Mouse (Mus musculus): ENCODE results near the gene Slc18a2. TPM values are rescaled to one million over a fixed set of nuclear protein-coding genes. Genes with fewer than 3 reads are reported as not detected.
A peak's percentile ranks its signal among the peaks of the same experiment; 100 is the strongest.

Slc18a2 gene
- total RNA-seq, 1 experiment from 2014 or later = 29.1 TPM

DNA sequence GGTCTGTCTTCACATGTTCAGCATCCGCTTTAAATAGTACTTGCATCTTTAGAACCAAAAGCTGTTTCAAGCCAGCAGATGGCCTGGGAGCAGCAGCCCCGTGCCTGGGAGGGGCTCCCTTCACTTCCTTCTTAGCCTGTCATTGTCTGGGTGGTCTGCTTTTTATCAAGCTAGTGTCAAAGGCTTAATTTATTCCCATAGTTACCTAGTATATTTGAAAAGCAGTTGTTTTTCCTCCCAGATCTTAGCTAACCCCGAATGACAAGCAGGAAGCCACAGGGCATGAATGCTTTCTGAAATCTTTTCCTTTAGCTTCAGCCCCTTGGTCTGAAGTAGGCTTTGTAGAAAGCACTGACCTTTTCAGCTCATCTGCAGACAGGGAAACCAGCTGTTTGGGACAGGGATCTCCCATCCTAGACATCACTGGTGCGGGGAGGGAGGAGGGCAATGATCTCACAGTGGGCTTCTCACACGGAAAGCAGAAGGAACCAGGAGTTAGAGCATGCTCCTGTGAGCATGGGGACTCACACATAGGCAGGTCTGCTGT, 6.8 kb downstream of the Slc18a2 start:
- ATAC-seq (replicated peaks; ENCODE audit: low read depth, poor library complexity, severe bottlenecking) = peak; percentile 45

DNA sequence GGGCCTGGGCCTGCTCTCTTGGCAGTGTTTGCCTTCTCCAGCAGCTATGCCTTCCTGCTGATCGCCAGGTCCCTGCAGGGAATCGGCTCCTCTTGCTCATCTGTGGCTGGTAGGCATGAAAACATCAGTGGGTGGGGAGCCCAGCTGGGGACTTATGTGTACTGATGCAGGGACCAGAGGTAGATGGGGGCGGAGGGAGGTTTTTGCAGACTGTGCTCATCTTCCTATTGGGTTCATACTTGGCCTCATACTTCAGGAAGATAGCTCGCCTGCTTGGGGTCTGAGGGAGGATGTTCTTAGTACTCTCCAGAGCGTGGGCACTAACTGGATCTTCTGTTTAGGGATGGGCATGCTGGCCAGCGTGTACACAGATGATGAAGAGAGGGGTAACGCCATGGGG, 12.5 kb downstream of the Slc18a2 start:
- ATAC-seq (replicated peaks; ENCODE audit: low read depth, poor library complexity, severe bottlenecking) = no peak

- no peak for ATAC-seq (replicated peaks; ENCODE audit: low read depth, poor library complexity, severe bottlenecking)
These were observed 15.7 kb downstream of the Slc18a2 start for GRCm38 (mm10) chr19:59276354-59276753.

DNA sequence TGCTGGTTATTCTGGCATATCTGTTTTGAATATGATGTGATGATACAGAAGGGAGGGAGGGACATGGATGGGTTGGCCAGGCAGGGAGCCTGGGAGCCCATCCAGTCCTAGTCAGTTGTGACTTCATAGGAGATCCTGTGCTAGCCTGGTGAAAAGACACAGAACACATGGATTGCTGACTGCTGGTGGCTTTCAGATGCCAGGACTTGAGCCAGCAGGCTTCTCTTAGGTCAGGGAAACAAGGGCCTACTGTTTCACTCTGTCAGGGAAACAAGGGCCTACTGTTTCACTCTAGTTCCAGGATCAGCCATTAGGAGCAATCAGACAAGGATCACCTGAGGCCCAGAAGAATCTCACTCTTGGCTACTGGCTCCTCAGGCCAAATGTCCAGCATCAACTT, 20.1 kb downstream of the Slc18a2 start:
- ATAC-seq (replicated peaks; ENCODE audit: low read depth, poor library complexity, severe bottlenecking) = no peak

GRCm38 (mm10) chr19:59282001-59282400, 21.3 kb downstream of the Slc18a2 start:
- no peak for ATAC-seq (replicated peaks; ENCODE audit: low read depth, poor library complexity, severe bottlenecking)

DNA sequence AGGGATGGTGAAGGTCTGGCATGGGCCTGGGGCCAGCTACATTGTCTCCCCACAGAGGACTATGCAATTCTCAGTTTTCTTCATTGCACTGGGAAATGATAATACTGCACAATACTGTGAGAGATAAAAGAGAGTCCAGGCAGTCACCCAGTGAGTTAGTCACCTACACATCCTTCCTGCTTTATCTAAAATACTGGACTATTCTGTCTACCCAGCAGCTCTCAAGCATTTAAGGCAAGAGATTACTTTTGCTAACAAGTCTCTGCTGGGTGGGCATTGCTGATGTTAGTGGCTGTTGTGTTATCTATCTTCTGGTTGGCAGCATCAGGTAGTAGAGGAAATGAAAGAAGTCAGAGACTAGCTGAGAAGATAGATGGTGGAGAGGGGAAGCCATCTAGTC, 28.3 kb downstream of the Slc18a2 start:
- no peak for ATAC-seq (replicated peaks; ENCODE audit: low read depth, poor library complexity, severe bottlenecking)

DNA sequence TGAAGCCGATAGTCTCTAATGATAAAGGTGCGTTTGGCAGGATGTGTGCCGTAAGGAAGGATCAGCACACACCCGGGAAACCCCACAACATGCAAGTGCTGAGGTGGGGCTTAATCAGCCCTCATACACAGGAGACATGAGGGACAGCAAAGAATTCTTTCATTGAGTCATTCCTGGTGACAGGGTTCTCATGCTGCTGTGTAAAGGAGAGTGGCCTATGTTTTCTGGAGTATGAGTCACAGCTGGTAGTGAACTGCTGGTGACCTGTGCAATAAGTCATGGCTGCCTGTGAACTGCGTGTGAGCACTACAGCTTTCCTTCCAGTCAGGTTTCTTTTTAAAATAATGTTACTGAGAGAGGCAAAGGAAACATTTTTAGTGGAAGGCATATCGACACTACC, 29.1 kb downstream of the Slc18a2 start:
- ATAC-seq (replicated peaks; ENCODE audit: low read depth, poor library complexity, severe bottlenecking) = 0 out of 2 replicates have a peak, but pooled peaks have one; percentile 11

DNA sequence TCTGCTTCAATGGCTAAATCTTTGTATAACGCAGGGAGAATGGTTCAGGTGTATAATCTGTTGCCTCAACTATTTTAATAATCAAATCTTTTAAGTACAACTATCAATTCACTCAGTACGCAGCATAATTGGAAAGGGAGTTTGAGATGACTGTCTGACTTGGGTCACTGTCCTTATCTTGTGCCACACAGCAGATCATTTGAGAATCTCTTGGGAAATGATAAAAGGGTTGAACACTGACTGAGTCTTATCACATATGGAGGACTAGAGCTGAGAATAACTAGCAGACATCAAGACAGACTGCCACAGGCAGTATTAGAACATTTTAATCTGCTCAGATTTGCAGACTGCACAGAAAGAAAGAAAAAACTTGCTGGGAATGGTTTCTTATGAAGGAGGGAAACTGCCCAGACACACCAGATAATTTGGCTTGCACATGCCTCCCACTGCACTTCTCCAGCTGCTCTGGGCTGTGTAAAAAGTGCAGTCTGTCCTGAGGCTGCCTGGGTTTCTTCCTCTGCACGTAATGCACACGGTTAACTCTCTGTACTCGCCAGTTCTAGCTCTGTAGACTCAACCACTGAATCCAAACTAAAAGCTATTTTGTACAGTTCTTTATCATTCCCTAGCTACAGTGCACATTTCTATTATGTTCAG, 31.6 kb downstream of the Slc18a2 start:
- ATAC-seq (replicated peaks; ENCODE audit: low read depth, poor library complexity, severe bottlenecking) = no peak

DNA sequence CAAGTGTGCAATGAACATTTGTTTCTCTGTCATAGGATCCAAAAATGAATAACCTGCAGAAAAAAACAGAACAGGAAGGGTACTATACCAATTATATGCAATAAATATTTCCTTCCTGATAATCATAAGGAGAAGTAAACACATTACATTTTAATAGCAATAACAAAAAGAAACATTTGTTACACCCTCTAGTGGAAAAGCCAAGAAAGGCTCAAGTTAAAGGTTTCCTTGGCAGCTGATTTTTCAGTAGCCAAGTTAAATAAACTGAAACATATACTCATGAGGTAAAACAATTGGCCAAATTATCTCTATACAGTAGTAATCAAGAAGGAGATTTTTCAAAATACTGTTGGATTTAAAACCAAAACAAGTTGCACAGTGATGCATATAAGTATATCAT, 54.6 kb downstream of the Slc18a2 start:
- no peak for ATAC-seq (replicated peaks; ENCODE audit: low read depth, poor library complexity, severe bottlenecking)

DNA sequence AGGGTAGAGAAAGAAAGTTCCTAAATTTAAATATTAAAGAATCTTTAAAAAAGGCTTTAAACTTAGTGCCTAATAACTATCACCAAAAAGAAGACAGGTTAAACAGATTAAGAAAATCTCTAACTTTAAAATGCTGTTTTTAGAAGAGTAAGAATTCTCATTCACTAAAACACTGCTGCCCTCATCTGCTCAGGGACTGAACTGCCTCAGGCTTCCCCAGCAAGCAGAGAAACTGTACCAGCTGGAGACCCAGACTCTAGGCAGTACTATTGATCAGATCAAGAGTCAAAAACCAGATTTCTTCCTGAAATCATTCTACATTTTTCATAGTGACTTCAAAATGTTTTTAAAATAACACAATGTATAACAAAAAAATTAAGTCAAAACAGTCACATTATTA, 55.9 kb downstream of the Slc18a2 start:
- ATAC-seq (replicated peaks; ENCODE audit: low read depth, poor library complexity, severe bottlenecking) = peak; percentile 78

DNA sequence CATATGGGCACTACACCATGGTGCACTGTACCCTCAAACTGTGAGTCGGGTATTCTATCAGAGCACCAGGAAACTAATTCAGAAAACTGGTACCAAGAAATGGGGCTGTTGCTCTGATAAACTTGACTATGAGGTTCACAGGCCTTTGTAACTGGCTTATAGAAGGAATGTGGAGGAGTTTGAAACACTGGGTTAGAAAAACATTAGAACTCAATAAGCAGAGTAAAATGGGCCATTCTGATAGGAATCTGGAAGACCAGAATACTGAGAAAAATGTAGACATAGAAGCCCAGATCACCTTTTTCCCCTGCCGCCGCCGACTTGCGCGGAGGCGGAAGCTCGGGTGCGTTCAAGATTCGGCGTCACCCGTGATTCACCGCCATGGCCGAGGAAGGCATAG, 61.3 kb downstream of the Slc18a2 start, which contains the start of gene Rps12-ps3:
Rps12-ps3 (plus strand) TSS at position 301 of the 400 bp plus-strand sequence.
- no peak for ATAC-seq (replicated peaks; ENCODE audit: low read depth, poor library complexity, severe bottlenecking)

DNA sequence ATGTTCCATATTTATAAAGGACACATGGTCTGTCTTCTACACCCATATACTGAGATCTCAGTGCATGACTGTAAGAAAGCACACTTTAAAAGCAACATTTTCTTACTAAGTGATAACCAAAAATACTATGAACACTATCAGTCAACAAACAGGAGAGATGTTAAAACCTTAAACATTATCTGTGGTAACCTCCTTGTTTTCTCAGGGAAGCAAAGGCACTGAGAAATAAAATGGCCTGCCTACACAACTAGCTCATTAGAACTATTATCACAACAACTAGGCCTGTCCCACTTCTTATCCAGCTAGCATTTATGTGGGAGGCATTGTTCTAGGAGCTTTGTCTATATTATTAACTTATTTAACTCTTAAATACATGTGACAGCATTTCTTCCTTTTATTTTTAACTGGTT, 70.1 kb downstream of the Slc18a2 start:
- peak; percentile 76 for ATAC-seq (replicated peaks; ENCODE audit: low read depth, poor library complexity, severe bottlenecking)

- no peak for ATAC-seq (replicated peaks; ENCODE audit: low read depth, poor library complexity, severe bottlenecking)
These were observed 76.0 kb downstream of the Slc18a2 start for GRCm38 (mm10) chr19:59336655-59337054.

GRCm38 (mm10) chr19:59337872-59338681, 77.4 kb downstream of the Slc18a2 start:
- 0 out of 2 replicates have a peak, but pooled peaks have one; percentile 47 for ATAC-seq (replicated peaks; ENCODE audit: low read depth, poor library complexity, severe bottlenecking)

- ATAC-seq (replicated peaks; ENCODE audit: low read depth, poor library complexity, severe bottlenecking) = no peak
These were observed 79.2 kb downstream of the Slc18a2 start for GRCm38 (mm10) chr19:59339908-59340307.

GRCm38 (mm10) chr19:59342964-59343363, 82.3 kb downstream of the Slc18a2 start:
- no peak for ATAC-seq (replicated peaks; ENCODE audit: low read depth, poor library complexity, severe bottlenecking)

DNA sequence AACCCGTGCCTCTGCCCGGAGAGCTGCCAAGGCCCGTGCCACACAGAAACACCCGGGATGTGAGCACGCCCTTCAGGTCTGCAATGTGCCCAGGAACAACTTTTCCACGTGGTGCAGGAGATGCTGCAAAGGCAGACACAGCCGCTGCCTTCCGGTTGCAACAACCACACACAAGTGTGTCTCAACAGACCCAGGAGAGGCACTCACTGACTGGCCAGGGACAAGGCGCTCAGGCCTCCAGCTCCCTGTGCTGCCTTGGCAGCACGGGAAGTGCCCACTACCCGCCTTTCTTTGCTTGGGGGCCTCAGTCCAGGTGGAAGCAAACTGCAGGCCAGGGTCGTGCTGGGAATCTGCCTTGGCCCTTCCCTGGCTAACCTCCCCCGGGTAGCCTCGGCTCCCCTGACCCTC, 83.6 kb downstream of the Slc18a2 start:
- peak; percentile 60 for ATAC-seq (replicated peaks; ENCODE audit: low read depth, poor library complexity, severe bottlenecking)

DNA sequence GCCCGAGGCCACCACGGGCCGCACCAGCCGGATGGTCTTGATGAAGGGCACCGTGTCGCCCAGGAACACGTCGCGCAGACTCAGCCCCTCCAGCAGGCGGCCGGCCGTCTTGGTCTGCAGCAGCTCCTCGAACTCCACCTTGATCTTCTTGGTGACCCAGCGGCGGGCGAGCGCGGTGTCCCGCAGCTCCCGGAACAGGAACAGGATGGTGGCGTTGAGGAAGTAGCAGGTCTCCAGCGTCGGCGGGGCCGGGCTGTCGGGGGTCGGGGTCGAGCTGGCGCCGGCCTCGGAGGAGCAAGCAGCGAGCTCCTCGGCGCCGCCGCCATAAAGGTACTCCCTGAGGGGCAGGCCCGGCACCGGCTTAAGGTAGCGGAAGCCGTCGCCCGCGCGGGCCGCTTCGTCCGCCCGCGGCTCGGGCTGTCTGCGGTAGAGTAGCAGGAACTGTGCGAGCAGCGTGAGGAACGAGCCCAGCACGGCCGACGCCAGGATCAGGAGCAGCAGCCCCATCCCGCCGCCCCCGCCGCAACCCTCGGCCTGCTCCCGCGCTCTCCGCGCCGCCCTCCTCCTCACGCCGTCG, 84.5 kb downstream of the Slc18a2 start:
- peak; percentile 52 for ATAC-seq (replicated peaks; ENCODE audit: low read depth, poor library complexity, severe bottlenecking)
